Mouse (Mus musculus) embryonic facial prominence, embryonic 15.5 days (tissue): ENCODE measurements around the gene Ankrd28. TPM values are rescaled to one million over a fixed set of nuclear protein-coding genes. Genes with fewer than 3 reads are reported as not detected.

Source experiments
- ATAC-seq: fragments of 200-750 bp; cut with Nextera tagmentation; 2 replicates; pipeline ENCODE4 v1.8.0; 2017; ENCODE audit warnings: low read depth, moderate TSS enrichment; ENCODE audit not compliant: insufficient number of reproducible peaks, low FRiP score, low TSS enrichment
- H3K27ac ChIP-seq: fragments of 300-500 bp; sonication (generic); replicated peaks from 2 replicates; pipeline ENCODE4 v1.5.1; 2015; ENCODE audit warnings: mild to moderate bottlenecking, inconsistent platforms
- H3K27me3 ChIP-seq: fragments of 300-500 bp; sonication (generic); 2 replicates; pipeline ENCODE4 v1.6.1; 2015; ENCODE audit warnings: inconsistent platforms
- H3K36me3 ChIP-seq: fragments of 300-500 bp; sonication (generic); 2 replicates; pipeline ENCODE4 v1.6.1; 2015; ENCODE audit warnings: mild to moderate bottlenecking, inconsistent platforms
- H3K4me1 ChIP-seq: fragments of 300-500 bp; sonication (generic); 2 replicates; pipeline ENCODE4 v1.6.1; 2015; ENCODE audit warnings: inconsistent platforms
- H3K4me2 ChIP-seq: fragments of 300-500 bp; sonication (generic); replicated peaks from 2 replicates; pipeline ENCODE4 v1.6.1; 2015; ENCODE audit warnings: mild to moderate bottlenecking, inconsistent platforms
- H3K4me3 ChIP-seq: fragments of 300-500 bp; sonication (generic); replicated peaks from 2 replicates; pipeline ENCODE4 v1.5.1; 2015; ENCODE audit warnings: mild to moderate bottlenecking, inconsistent platforms
- H3K9ac ChIP-seq: fragments of 300-500 bp; sonication (generic); 2 replicates; pipeline ENCODE4 v1.6.1; 2015; ENCODE audit warnings: inconsistent platforms
- H3K9me3 ChIP-seq: fragments of 300-500 bp; sonication (generic); replicated peaks from 2 replicates; pipeline ENCODE4 v1.6.1; 2016; ENCODE audit warnings: inconsistent platforms
- WGBS: fragments of 180-500 bp; shearing (Covaris S2); methylation state at CpG from one replicate; pipeline ENCODE4 v1.1.7; 2015; 5-methylcytosine and 5-hydroxymethylcytosine counted together
- polyA plus RNA-seq: library from polyadenylated mRNA; unstranded; fragments of >200 nt; fragmentation: Nextera tagmentation; extraction: Ambion mirVana; gene quantifications from 2 replicates; pipeline ENCODE4 v1.2.1, GENCODE M21; 2015

The Ankrd28 gene
- polyA plus RNA-seq, 1 experiment from 2014 or later = 8.6 TPM

DNA sequence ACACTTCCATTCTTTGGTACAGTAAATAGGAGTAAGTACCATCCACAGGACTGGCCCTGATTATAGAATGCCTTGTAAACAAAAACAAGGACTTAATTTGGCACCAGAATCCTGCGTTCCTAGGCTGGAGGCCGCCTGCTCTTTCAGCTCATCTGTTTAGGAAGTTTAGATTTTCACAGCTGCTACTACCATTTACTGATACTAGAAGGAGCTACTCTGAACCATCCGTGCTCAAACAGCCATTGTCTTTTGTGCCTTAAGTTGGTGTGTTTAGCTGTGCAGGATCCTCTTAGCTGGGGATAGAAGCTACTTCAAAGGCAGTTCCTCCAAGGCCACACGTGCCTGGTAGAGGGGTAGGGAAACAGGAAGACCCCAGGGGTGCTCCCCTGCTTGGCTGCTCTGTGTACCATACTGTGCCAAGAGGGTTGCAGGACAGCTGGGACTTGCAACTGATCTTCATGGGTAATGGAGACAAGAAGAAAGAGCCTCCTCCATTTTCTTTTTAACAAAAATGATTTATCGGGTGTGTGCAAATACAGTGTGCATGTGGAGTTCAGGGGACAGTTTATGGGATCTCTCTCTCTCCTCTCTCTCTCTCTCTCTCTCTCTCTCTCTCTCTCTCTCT is 148.4 kb downstream of the Ankrd28 start:
- ATAC-seq = no peak

DNA sequence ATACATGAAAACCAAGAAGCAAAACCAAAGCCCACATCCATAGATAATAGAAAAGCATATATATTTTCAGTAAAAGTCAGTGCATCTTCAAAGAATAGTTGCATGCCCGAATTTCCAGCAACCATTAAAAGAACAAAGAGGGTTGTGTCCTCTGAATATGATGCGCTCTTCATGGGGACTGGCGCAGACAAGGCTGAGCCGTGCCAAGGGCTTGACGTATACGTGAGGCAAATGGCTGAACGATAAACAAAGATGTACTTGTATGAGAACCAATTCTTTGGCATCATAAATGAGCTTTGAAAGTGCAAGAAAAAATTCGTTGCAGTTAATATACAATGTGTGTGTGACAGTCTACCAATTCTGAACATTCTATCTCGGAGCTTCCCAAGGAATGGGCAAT is 149.2 kb downstream of the Ankrd28 start:
- Histone ChIP-seq H3K9ac (no peak overlapping the region), H3K4me1 (peaks cover 14% of the 10 kb centered on the region; the same call in 1 of the 2 replicates), H3K4me2 (no peak overlapping the region), H3K27ac (peak overlapping the region; percentile 71), H3K36me3 (no peaks in the 10 kb centered on the region), H3K9me3 (no peaks in the 10 kb centered on the region), H3K4me3 (no peak overlapping the region), H3K27me3 (no peaks in the 10 kb centered on the region)
- ATAC-seq = no peak
- 59% methylated on average over 9 of the region's 9 CpGs for WGBS

More for the DNA sequence above, 148.4 kb downstream of the Ankrd28 start:
- peak overlapping the region; percentile 71 for H3K27ac ChIP-seq
- no peaks in the 10 kb centered on the region for H3K36me3 ChIP-seq
- no peak overlapping the region for H3K4me2 ChIP-seq
- no peaks in the 10 kb centered on the region for H3K9me3 ChIP-seq
- H3K4me3 ChIP-seq = no peak overlapping the region
- WGBS = 34% methylated on average over 5 of the region's 5 CpGs
- no peak overlapping the region for H3K9ac ChIP-seq
- peaks cover 14% of the 10 kb centered on the region; the same call in 1 of the 2 replicates for H3K4me1 ChIP-seq
- no peaks in the 10 kb centered on the region for H3K27me3 ChIP-seq

DNA sequence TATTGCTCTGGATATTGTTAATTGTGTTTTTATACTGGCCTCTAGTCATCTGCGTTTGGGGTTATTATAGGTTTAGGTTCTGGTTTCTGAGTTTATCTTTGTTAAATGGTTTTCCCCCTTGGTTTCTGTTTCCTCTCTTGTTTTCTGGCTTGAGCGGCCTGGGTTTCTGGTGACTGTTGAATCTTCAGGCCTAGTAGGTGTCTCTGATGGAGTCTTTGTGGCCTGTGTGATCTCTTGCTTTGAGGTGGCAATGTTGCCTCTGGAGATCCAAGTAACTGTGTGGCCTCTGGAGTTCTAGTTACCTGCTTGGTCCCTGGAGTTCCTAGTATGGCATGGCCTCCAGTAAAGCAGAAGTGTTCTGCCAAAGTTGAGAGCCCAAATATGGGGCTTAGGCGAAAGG is 149.8 kb downstream of the Ankrd28 start:
- WGBS = 88% methylated on average over 3 of the region's 3 CpGs
- peak overlapping the region; percentile 71 for H3K27ac ChIP-seq

DNA sequence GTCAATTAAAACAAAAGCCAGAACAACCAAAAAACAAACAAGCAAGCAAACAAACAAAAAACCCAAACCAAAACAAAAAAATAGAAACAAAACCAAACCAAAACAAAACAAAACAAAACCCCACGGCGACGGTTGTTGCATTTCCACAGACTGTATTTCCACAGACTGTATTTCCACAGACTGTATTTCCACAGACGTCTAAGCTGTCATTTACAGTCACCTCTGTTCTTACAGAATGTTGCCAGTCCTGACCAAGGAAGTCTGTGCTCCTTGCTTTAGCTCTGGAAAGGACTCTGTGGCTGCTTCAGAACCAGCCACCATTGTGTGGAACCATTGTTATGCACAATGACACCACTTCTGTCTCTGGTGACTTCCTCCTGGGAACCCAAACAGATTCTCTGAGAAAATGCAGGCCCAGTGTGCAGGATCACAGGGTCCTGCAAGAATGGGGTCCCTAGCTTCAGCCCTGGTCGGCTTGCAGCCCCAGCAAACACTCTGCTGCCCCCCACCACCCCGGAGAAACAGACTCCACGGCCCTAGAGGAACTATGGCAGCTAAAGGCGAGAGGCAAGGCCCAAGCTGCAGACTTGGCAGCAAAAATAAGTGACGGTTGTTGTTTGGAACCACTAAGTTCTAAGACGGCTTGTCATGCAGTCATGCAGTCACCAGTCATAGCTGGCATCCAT is 158.7 kb downstream of the Ankrd28 start:
- H3K9ac ChIP-seq = no peak overlapping the region

More for the DNA sequence above, 149.8 kb downstream of the Ankrd28 start:
- no peak overlapping the region for H3K9ac ChIP-seq
- H3K27me3 ChIP-seq = no peaks in the 10 kb centered on the region
- no peak overlapping the region for H3K4me2 ChIP-seq
- H3K4me1 ChIP-seq = peaks cover 14% of the 10 kb centered on the region; the same call in 1 of the 2 replicates
- H3K9me3 ChIP-seq = no peaks in the 10 kb centered on the region
- no peak overlapping the region for H3K4me3 ChIP-seq
- no peak for ATAC-seq
- H3K36me3 ChIP-seq = no peaks in the 10 kb centered on the region

DNA sequence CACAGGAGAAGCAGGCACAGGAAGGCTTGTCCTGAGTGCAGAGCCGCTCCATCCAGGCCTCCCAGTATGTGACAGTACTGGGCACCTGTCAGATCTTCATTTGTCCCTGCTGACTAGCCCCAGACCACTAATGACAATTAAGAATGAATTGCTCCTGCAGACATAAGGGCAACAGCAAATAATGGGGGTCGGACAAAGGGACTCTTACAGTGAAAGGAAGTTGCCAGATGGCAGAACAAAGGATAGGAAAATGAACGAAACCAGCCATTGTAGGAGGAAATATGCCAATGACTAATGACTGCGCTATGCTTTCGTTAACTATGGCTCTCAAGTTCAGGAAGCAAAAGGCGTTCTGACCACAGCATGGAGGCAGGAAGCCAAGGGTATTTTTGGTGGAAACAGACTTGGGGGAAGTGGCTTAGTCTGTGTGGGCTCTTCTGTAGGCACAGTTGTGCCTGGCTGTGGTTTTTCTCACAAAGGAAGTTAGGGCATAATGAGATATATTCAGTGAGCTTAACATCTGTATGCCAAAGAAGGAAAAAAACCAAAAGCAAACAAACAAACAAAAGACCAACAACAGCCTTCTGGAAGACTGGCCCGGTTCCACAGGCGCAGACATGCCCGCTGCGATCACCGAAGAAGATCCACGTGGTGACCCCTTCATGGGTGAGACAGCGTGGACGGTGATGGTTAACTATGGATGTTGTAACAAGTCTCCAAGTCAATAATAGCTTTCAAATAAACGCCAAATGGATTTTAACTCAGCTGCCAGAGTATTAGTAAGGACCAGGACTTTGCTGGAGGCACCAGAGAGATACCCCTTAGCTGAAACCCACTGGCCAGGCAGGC is 160.6 kb downstream of the Ankrd28 start:
- Histone ChIP-seq H3K4me1 (peaks cover 53% of the 10 kb centered on the region), H3K4me2 (peak overlapping the region; percentile 31), H3K27ac (peak overlapping the region; percentile 89), H3K9me3 (no peaks in the 10 kb centered on the region), H3K4me3 (no peak overlapping the region), H3K9ac (no peak overlapping the region), H3K36me3 (peaks cover 5% of the 10 kb centered on the region; the same call in 1 of the 2 replicates), H3K27me3 (no peaks in the 10 kb centered on the region)
- 50% methylated on average over 15 of the region's 15 CpGs for WGBS
- peak; percentile 83 for ATAC-seq

More for the DNA sequence above, 158.7 kb downstream of the Ankrd28 start:
- no peaks in the 10 kb centered on the region for H3K9me3 ChIP-seq
- peaks cover 43% of the 10 kb centered on the region for H3K4me1 ChIP-seq
- no peak overlapping the region for H3K4me2 ChIP-seq
- peaks cover 4% of the 10 kb centered on the region; the same call in 1 of the 2 replicates for H3K36me3 ChIP-seq
- no peak overlapping the region for H3K4me3 ChIP-seq
- no peak overlapping the region for H3K27ac ChIP-seq
- no peak for ATAC-seq
- 49% methylated on average over 10 of the region's 10 CpGs for WGBS
- no peaks in the 10 kb centered on the region for H3K27me3 ChIP-seq

DNA sequence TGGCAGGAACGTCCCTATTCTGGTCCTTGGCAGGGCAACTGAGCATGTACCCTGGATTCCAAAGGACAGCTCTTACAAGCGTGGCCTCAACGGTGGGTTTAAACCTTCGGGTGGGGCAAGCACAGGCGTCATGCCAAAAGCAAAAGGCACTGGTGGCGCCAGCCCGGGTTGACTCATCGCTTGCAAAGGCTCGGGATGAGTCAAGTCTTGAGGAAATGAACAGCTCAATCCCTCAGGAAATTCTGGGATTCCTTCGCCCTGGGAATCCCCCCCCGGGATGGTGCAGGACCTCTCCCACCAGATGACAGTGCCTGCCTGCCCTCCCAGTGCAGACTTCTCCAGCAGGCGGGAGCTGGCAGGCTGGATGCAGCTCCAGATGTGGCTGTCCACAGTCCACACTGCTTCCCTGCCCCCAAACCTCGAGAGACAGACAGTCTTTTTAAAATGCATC is 161.3 kb downstream of the Ankrd28 start:
- H3K4me2 ChIP-seq = peak overlapping the region; percentile 31
- H3K36me3 ChIP-seq = peaks cover 5% of the 10 kb centered on the region; the same call in 1 of the 2 replicates
- H3K9ac ChIP-seq = no peak overlapping the region
- H3K27ac ChIP-seq = peak overlapping the region; percentile 89
- no peak overlapping the region for H3K4me3 ChIP-seq
- peak; percentile 82 for ATAC-seq
- peaks cover 60% of the 10 kb centered on the region for H3K4me1 ChIP-seq
- no peaks in the 10 kb centered on the region for H3K9me3 ChIP-seq
- 23% methylated on average over 13 of the region's 13 CpGs for WGBS
- H3K27me3 ChIP-seq = no peaks in the 10 kb centered on the region

DNA sequence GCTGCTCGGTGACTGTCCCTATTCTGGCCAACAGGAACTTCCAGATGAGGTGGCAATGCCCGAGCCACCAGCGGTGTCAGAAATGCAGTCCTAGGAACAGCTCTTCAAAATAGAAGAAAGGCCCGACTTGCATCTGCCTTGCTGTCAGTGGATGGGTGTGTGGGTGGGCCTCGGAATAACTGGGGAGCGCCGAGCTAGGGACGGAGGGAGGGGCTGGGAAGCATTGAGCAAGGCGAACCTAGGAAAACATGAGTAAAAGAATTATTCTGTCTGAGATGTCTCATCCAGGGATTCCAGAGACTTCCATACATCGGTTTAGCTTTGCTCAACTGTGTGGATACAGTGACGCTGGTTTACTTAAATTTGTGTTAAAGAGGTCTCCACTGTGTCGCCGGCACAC is 162.1 kb downstream of the Ankrd28 start:
- peak overlapping the region; percentile 89 for H3K27ac ChIP-seq

DNA sequence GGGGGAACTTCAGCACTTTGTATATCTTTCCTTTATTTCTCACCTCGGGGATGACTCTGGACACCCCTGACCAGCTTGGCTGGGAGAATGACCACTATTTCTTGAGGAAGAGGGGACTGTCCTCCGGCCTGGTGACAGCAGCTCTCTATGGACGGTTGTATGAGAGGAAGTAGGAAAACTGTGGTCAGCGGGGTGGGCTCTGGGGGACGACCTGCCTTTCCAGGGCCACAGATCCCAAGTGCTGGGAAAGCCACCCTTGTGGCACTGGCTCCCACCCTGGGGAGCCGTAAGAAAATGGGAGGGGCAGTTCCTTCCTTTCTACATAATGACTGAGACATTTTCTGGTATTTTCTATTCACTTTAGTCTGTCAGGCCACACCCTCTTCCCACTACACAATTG is 162.7 kb downstream of the Ankrd28 start:
- H3K27ac ChIP-seq = peak overlapping the region; percentile 89
- WGBS = 72% methylated on average over 6 of the region's 6 CpGs

More for the DNA sequence above, 162.1 kb downstream of the Ankrd28 start:
- WGBS = 64% methylated on average over 13 of the region's 13 CpGs
- H3K36me3 ChIP-seq = peaks cover 5% of the 10 kb centered on the region; the same call in 1 of the 2 replicates
- no peaks in the 10 kb centered on the region for H3K27me3 ChIP-seq
- no peak for ATAC-seq
- peaks cover 68% of the 10 kb centered on the region for H3K4me1 ChIP-seq
- H3K9me3 ChIP-seq = no peaks in the 10 kb centered on the region
- H3K4me3 ChIP-seq = no peak overlapping the region
- H3K4me2 ChIP-seq = no peak overlapping the region
- H3K9ac ChIP-seq = no peak overlapping the region

DNA sequence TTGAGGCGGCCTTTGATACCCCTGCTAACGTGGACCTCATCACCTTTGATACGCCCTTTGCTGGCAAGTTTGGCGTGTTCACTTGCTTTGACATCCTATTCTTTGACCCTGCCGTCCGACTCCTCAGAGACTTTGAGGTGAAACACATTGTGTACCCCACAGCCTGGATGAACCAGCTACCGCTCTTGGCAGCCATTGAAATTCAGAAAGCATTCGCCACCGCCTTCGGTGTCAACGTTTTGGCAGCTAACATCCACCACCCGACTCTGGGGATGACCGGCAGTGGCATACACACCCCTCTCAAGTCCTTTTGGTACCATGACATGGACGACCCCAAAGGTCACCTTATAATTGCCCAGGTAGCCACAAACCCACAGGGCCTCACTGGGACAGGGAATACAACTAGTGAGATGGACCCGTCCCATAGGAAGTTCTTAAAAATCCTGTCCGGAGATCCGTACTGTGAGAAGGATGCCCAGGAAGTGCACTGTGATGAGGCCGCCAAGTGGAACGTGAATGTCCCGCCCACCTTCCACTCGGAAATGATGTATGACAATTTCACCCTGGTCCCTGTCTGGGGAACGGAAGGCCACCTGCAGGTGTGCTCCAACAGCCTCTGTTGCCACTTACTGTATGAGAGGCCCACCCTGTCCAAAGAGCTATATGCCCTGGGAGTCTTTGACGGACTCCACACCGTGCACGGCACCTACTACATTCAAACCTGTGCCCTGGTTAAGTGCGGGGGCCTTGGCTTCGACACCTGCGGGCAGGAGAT is 163.3 kb downstream of the Ankrd28 start:
- peak overlapping the region; percentile 89 for H3K27ac ChIP-seq
- H3K27me3 ChIP-seq = no peaks in the 10 kb centered on the region
- H3K4me3 ChIP-seq = no peak overlapping the region
- WGBS = 97% methylated on average over 28 of the region's 28 CpGs
- H3K36me3 ChIP-seq = peaks cover 5% of the 10 kb centered on the region; the same call in 1 of the 2 replicates
- H3K9ac ChIP-seq = no peak overlapping the region
- no peak for ATAC-seq
- H3K9me3 ChIP-seq = no peaks in the 10 kb centered on the region
- H3K4me2 ChIP-seq = no peak overlapping the region
- H3K4me1 ChIP-seq = peaks cover 80% of the 10 kb centered on the region

More for the DNA sequence above, 162.7 kb downstream of the Ankrd28 start:
- H3K9me3 ChIP-seq = no peaks in the 10 kb centered on the region
- H3K9ac ChIP-seq = no peak overlapping the region
- H3K4me2 ChIP-seq = no peak overlapping the region
- peaks cover 74% of the 10 kb centered on the region for H3K4me1 ChIP-seq
- H3K36me3 ChIP-seq = peaks cover 5% of the 10 kb centered on the region; the same call in 1 of the 2 replicates
- H3K27me3 ChIP-seq = no peaks in the 10 kb centered on the region
- H3K4me3 ChIP-seq = no peak overlapping the region
- ATAC-seq = no peak

DNA sequence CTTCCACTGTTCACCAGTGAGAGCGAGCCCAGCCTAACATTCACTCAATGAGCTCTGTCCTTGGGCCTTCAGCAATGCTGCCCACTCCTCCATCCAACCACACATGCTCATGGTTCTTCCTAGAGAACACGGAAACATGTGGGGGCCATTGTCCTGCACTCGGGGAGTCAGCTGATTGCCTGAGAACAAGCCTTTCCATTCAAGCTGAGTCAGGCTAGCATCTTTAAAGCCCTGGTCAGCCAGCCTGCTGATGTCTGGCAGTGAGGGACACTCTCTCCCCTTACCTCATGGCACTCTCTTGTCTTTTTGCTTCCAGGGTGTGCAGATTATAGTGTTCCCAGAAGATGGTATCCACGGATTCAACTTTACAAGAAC is 164.9 kb downstream of the Ankrd28 start:
- ATAC-seq = no peak
- Histone ChIP-seq H3K27me3 (no peaks in the 10 kb centered on the region), H3K4me2 (no peak overlapping the region), H3K27ac (peak overlapping the region; percentile 99; the same call in 1 of the 2 replicates), H3K4me1 (peaks cover 85% of the 10 kb centered on the region), H3K9me3 (no peaks in the 10 kb centered on the region), H3K36me3 (peaks cover 5% of the 10 kb centered on the region; the same call in 1 of the 2 replicates), H3K9ac (no peak overlapping the region), H3K4me3 (no peak overlapping the region)
- WGBS = 62% methylated on average over 4 of the region's 4 CpGs
